Mouse (Mus musculus) C2C12 (cell line): Measurements from ENCODE around the gene Tmem62. TPM values are rescaled to one million over a fixed set of nuclear protein-coding genes. Genes with fewer than 3 reads are reported as not detected.

Source experiments
- H3K27me3 ChIP-seq: one replicate; pipeline ENCODE4 v1.6.1; 2011; ENCODE audit not compliant: control insufficient read depth, insufficient read depth, insufficient read length
- H3K36me3 ChIP-seq: one replicate; pipeline ENCODE4 v1.6.1; 2011; ENCODE audit not compliant: control insufficient read depth, insufficient read depth
- H3K4me3 ChIP-seq: one replicate; pipeline ENCODE4 v1.5.1; 2011; ENCODE audit warnings: mild to moderate bottlenecking, control low read depth; ENCODE audit not compliant: poor library complexity, insufficient read depth, severe bottlenecking
- H3K79me2 ChIP-seq: one replicate; pipeline ENCODE4 v1.6.1; 2011; ENCODE audit not compliant: control insufficient read depth, insufficient read depth
- H3K79me3 ChIP-seq: one replicate; pipeline ENCODE4 v1.6.1; 2011; ENCODE audit warnings: low read depth, control low read depth
- H3ac ChIP-seq: one replicate; pipeline ENCODE3; 2011; ENCODE audit warnings: low read depth; ENCODE audit not compliant: control insufficient read depth, insufficient read length
- CEBPB ChIP-seq: IDR thresholded peaks from one replicate; pipeline ENCODE4 v1.6.1; 2011; ENCODE audit warnings: low read depth, mild to moderate bottlenecking, control low read depth, moderate library complexity
- CTCF ChIP-seq: IDR thresholded peaks from one replicate; pipeline ENCODE4 v1.5.1; 2011; ENCODE audit not compliant: control insufficient read depth, insufficient read depth, insufficient read length
- FOSL1 ChIP-seq: IDR thresholded peaks from one replicate; pipeline ENCODE4 v1.8.0; 2011; ENCODE audit warnings: mild to moderate bottlenecking, low read length; ENCODE audit not compliant: poor library complexity, insufficient read depth, severe bottlenecking
- MAX ChIP-seq: IDR thresholded peaks from one replicate; pipeline ENCODE4 v1.6.1; 2011; ENCODE audit warnings: mild to moderate bottlenecking, control low read depth
- MYOD1 ChIP-seq: IDR thresholded peaks from one replicate; pipeline ENCODE4 v1.6.1; 2011; ENCODE audit warnings: low read depth; ENCODE audit not compliant: control insufficient read depth, insufficient read length
- MYOG ChIP-seq: IDR thresholded peaks from one replicate; pipeline ENCODE4 v1.6.1; 2011; ENCODE audit not compliant: control insufficient read depth, insufficient read length; ENCODE audit errors: extremely low read depth
- USF1 ChIP-seq: IDR thresholded peaks from one replicate; pipeline ENCODE4 v1.6.1; 2011; ENCODE audit warnings: low read depth, mild to moderate bottlenecking, control low read depth, moderate library complexity
- polyA plus RNA-seq: library from polyadenylated mRNA; unstranded; fragments of >200 nt; fragmentation: generic; extraction: Trizol; gene quantifications from one replicate; pipeline ENCODE4 v1.2.1, GENCODE M21; 2012; ENCODE audit warnings: missing spikeins

The Tmem62 gene
- polyA plus RNA-seq, 1 experiment: 4.9 TPM

GRCm38 (mm10) chr2:120959827-120960226 is 17.0 kb upstream of the Tmem62 start:
- Histone ChIP-seq H3K36me3 (peaks cover 22% of the 10 kb centered on the region), H3ac (no peak overlapping the region), H3K4me3 (no peak overlapping the region), H3K79me2 (peaks cover 61% of the 10 kb centered on the region), H3K27me3 (no peaks in the 10 kb centered on the region), H3K79me3 (peaks cover 19% of the 10 kb centered on the region)
- no peak for TF ChIP-seq CEBPB
- no peak for TF ChIP-seq MAX
- no peak for TF ChIP-seq MYOG
- TF ChIP-seq FOSL1: no peak
- no peak for TF ChIP-seq USF1
- no peak for TF ChIP-seq CTCF
- no peak for TF ChIP-seq MYOD1

GRCm38 (mm10) chr2:120960261-120960660 is 16.6 kb upstream of the Tmem62 start:
- TF ChIP-seq CEBPB (no peak), CTCF (no peak), MYOG (no peak), USF1 (no peak), FOSL1 (no peak), MAX (no peak), MYOD1 (no peak)
- Histone ChIP-seq H3K79me2 (peaks cover 65% of the 10 kb centered on the region), H3K79me3 (peaks cover 22% of the 10 kb centered on the region), H3K27me3 (no peaks in the 10 kb centered on the region), H3K36me3 (peaks cover 22% of the 10 kb centered on the region), H3ac (no peak overlapping the region), H3K4me3 (no peak overlapping the region)

- H3K36me3 ChIP-seq: peaks cover 29% of the 10 kb centered on the region
- no peaks in the 10 kb centered on the region for H3K27me3 ChIP-seq
- no peak for TF ChIP-seq CTCF
- no peak for TF ChIP-seq MYOD1
- no peak for TF ChIP-seq CEBPB
- no peak for TF ChIP-seq FOSL1
- no peak for TF ChIP-seq USF1
- H3K4me3 ChIP-seq: no peak overlapping the region
- H3ac ChIP-seq: no peak overlapping the region
- peaks cover 39% of the 10 kb centered on the region for H3K79me3 ChIP-seq
- peaks cover 81% of the 10 kb centered on the region for H3K79me2 ChIP-seq
These were observed 13.7 kb upstream of the Tmem62 start for GRCm38 (mm10) chr2:120963110-120963509.

- Histone ChIP-seq H3ac (no peak overlapping the region), H3K79me2 (peaks cover 91% of the 10 kb centered on the region), H3K36me3 (peaks cover 22% of the 10 kb centered on the region), H3K27me3 (no peaks in the 10 kb centered on the region), H3K4me3 (no peak overlapping the region), H3K79me3 (peaks cover 51% of the 10 kb centered on the region)
- TF ChIP-seq FOSL1: no peak
- no peak for TF ChIP-seq USF1
These were observed 11.3 kb upstream of the Tmem62 start for GRCm38 (mm10) chr2:120965486-120965885.

- H3K79me2 ChIP-seq: peaks cover 54% of the 10 kb centered on the region
- H3ac ChIP-seq: peak overlapping the region; percentile 81
- H3K79me3 ChIP-seq: peaks cover 41% of the 10 kb centered on the region
- H3K4me3 ChIP-seq: peak overlapping the region; percentile 91
- no peaks in the 10 kb centered on the region for H3K27me3 ChIP-seq
- TF ChIP-seq CEBPB: no peak
- TF ChIP-seq MAX: no peak
- peaks cover 8% of the 10 kb centered on the region for H3K36me3 ChIP-seq
These were observed 6.7 kb upstream of the Tmem62 start for GRCm38 (mm10) chr2:120970045-120970539.

- Histone ChIP-seq H3K79me3 (peaks cover 36% of the 10 kb centered on the region), H3K27me3 (no peaks in the 10 kb centered on the region), H3K79me2 (peaks cover 49% of the 10 kb centered on the region), H3K4me3 (peak within 1 kb of the TSS; percentile 91), H3ac (peak within 1 kb of the TSS; percentile 81), H3K36me3 (peaks cover 8% of the 10 kb centered on the region)
- TF ChIP-seq MYOG (no peak), MAX (no peak), USF1 (no peak), CEBPB (no peak), FOSL1 (no peak), MYOD1 (no peak), CTCF (no peak)
These were observed 6.2 kb upstream of the Tmem62 start, which contains the start of gene Ubr1 for GRCm38 (mm10) chr2:120970559-120971080. Gene Ubr1 (minus strand): TSS chr2:120970715.
